ENCODE assay signal across 9 mouse cellular contexts in genomic region chr3:101560841-101561522, GRCm38 (mm10). TPM values are rescaled to one million over a fixed set of nuclear protein-coding genes. Genes with fewer than 3 reads are reported as not detected.
DNase-seq lines count a peak whose midpoint lies in the region; ATAC-seq and TF ChIP-seq lines count a peak whose summit lies in the region.
"Had no signal": no experiment of that assay in that cellular context is flagged by ENCODE, and none has a peak within 500 bp of the region (broad histone marks: within the 10 kb centered on the region; RNA-seq: fewer than 3 reads in every experiment).

No protein-coding gene starts in this region.

- H3K9ac ChIP-seq in intestine, embryonic 15.5 days = no peak overlapping the region

- no peak overlapping the region for H3K4me2 ChIP-seq in intestine, embryonic 15.5 days (replicated peaks)

- peaks cover 3% of the 10 kb centered on the region for H3K4me1 ChIP-seq in testis, adult 2 months (ENCODE audit: control insufficient read depth, insufficient read depth, low read length)
- peaks cover 14% of the 10 kb centered on the region for H3K4me1 ChIP-seq in intestine, embryonic 15.5 days (replicated peaks)

- peak; percentile 46; the same call in 1 of the 2 replicates for ATAC-seq in cerebellum, adult (ENCODE audit: insufficient number of reproducible peaks, low FRiP score, low TSS enrichment)
- ATAC-seq in intestine, embryonic 15.5 days = no peak

- DNase-seq in cerebellum, adult 8-10 months = no peak
- DNase-seq in testis, postnatal 14 days (ENCODE audit: low spot score) = no peak
- peak; percentile 22 for DNase-seq in lung, postnatal 14 days
- DNase-seq in ovary, adult 18-20 months (ENCODE audit: low spot score) = no peak
- DNase-seq in urinary bladder, adult 2 months (ENCODE audit: low spot score) = no peak
- DNase-seq: right cerebral cortex, postnatal 14 days had no signal

- peak overlapping the region; percentile 77 for H3K27ac ChIP-seq in testis, adult 2 months (ENCODE audit: control insufficient read depth, insufficient read depth, low read depth, low read length)
- H3K27ac ChIP-seq in intestine, embryonic 15.5 days = no peak overlapping the region; the same call in 1 of the 2 replicates

- no peak for TF ChIP-seq CTCF in testis, adult 2 months (IDR thresholded peaks at IDR 0.05; ENCODE audit: control insufficient read depth, insufficient read depth, insufficient replicate concordance, low read depth, low read length)

- 75% methylated on average over 9 of the region's 9 CpGs for WGBS in intestine, embryonic 15.5 days

- H3K27me3 ChIP-seq in testis, adult 2 months (ENCODE audit: control insufficient read depth, insufficient read depth, low read length) = no peaks in the 10 kb centered on the region
- H3K27me3 ChIP-seq in intestine, embryonic 15.5 days (replicated peaks) = no peaks in the 10 kb centered on the region

- no peak for TF ChIP-seq POLR2A in testis, adult 2 months (IDR thresholded peaks at IDR 0.05; ENCODE audit: control insufficient read depth, low read depth, low read length)

- no peaks in the 10 kb centered on the region for H3K9me3 ChIP-seq in intestine, embryonic 15.5 days

- no peak overlapping the region for H3K4me3 ChIP-seq in testis, adult 2 months (ENCODE audit: control insufficient read depth, low read depth, low read length)
- H3K4me3 ChIP-seq in intestine, embryonic 15.5 days (replicated peaks) = no peak overlapping the region

- no peaks in the 10 kb centered on the region for H3K36me3 ChIP-seq in testis, adult 2 months (ENCODE audit: control insufficient read depth, insufficient read depth, low read length)
- H3K36me3 ChIP-seq in intestine, embryonic 15.5 days = no peaks in the 10 kb centered on the region

RNA-seq across cellular contexts. Expression of gene Atp1a1, which starts 43.5 kb away (rescaled TPM):
- 54.7 and 57.0 TPM in 2 replicates for polyA plus RNA-seq in testis, adult 2 months (2012; rRNA removed)
- polyA plus RNA-seq in urinary bladder, adult 2 months (2012; rRNA removed) = 253 and 274 TPM in 2 replicates
- polyA plus RNA-seq in intestine, embryonic 15.5 days (2015; fragmentation: Nextera tagmentation; extraction: Ambion mirVana) = 247 and 251 TPM in 2 replicates
